Mouse (Mus musculus): ENCODE results near the gene Fut11.

- TF ChIP-seq CTCF (IDR thresholded peaks at IDR 0.05 in 2 of 3, conservative IDR thresholded peaks at IDR 0.05 in 1 of 3; ENCODE audit: control insufficient read depth in 1 of 3, insufficient read depth in 1 of 3, low read depth in 2 of 3, low read length in 3 of 3, poor library complexity in 1 of 3, severe bottlenecking in 1 of 3) = no peak
- no peak for TF ChIP-seq RCOR1 (IDR thresholded peaks at IDR 0.05; ENCODE audit: low read depth, low read length)
- no peak for TF ChIP-seq GATA1 (IDR thresholded peaks at IDR 0.05; ENCODE audit: low read depth, low read length)
- no peak for TF ChIP-seq MEF2A (IDR thresholded peaks at IDR 0.05; ENCODE audit: extremely low read depth, insufficient replicate concordance, low read depth, low read length, poor library complexity, severe bottlenecking)
- TF ChIP-seq CHD2 (IDR thresholded peaks at IDR 0.05; ENCODE audit: low read length) = no peak
- no peak for TF ChIP-seq USF1 (IDR thresholded peaks at IDR 0.05; ENCODE audit: low read depth, low read length)
- no peak for TF ChIP-seq ETS1 (IDR thresholded peaks at IDR 0.05; ENCODE audit: low read depth, low read length)
- TF ChIP-seq EP300 (IDR thresholded peaks at IDR 0.05; ENCODE audit: low read depth in 1 of 2, low read length in 2 of 2) = no peak
- TF ChIP-seq ZNF384 (IDR thresholded peaks at IDR 0.05; ENCODE audit: low read depth, low read length) = no peak
- TF ChIP-seq UBTF (IDR thresholded peaks at IDR 0.05; ENCODE audit: borderline replicate concordance, insufficient read depth, low read depth, low read length) = no peak
- TF ChIP-seq POLR2A (IDR thresholded peaks at IDR 0.05; ENCODE audit: control insufficient read depth in 1 of 2, insufficient read depth in 1 of 2, low read depth in 1 of 2, low read length in 2 of 2, poor library complexity in 1 of 2) = no peak
- no peak for TF ChIP-seq E2F4 (IDR thresholded peaks at IDR 0.05; ENCODE audit: borderline replicate concordance, low read depth, low read length)
- TF ChIP-seq RAD21 (IDR thresholded peaks at IDR 0.05; ENCODE audit: low read depth, low read length) = no peak
Observed at GRCm38 (mm10) chr14:20750503-20750902, 55.7 kb downstream of the Fut11 start.

Measured in MEL (cell line).